Mouse (Mus musculus) heart, adult 18-20 months (tissue): ENCODE data around the gene Pkm. TPM values are rescaled to one million over a fixed set of nuclear protein-coding genes. Genes with fewer than 3 reads are reported as not detected.

Experiments
- DNase-seq, 2 experiments: peaks; one replicate each; pipeline ENCODE4 v3.0.0; 2021 to 2022; ENCODE audit warnings: mixed read lengths in 1 of 2
- long read RNA-seq, 2 experiments: library from polyadenylated mRNA; stranded (forward); transcript quantifications; one replicate each; pipeline ENCODE4 v2.0.0; 2021
- total RNA-seq, 2 experiments: library from RNA; stranded (reverse); gene quantifications; 2 replicates each; pipeline ENCODE4 v1.2.3; 2021

Gene Pkm
- 1,000 to 10,000 TPM; 1,130 to 1,266 TPM for total RNA-seq
- long read RNA-seq, experiment 1, transcript Pkm-202 (11 exons, 2,041 nt) = major isoform, 1,276 of 1,503 reads
- long read RNA-seq, experiment 1, transcript Pkm-201 (11 exons, 2,432 nt) = minor isoform, 57 of 1,503 reads
- long read RNA-seq, experiment 1, partial matches to known transcripts = 127 of 1,503 reads
- long read RNA-seq, experiment 1, other reads (novel, unspliced or antisense) = 43 of 1,503 reads
- long read RNA-seq, experiment 2, transcript Pkm-201 (11 exons, 2,432 nt) = minor isoform, 43 of 679 reads
- long read RNA-seq, experiment 2, transcript Pkm-202 (11 exons, 2,041 nt) = major isoform, 534 of 679 reads
- long read RNA-seq, experiment 2, partial matches to known transcripts = 84 of 679 reads
- long read RNA-seq, experiment 2, other reads (novel, unspliced or antisense) = 18 of 679 reads

DNA sequence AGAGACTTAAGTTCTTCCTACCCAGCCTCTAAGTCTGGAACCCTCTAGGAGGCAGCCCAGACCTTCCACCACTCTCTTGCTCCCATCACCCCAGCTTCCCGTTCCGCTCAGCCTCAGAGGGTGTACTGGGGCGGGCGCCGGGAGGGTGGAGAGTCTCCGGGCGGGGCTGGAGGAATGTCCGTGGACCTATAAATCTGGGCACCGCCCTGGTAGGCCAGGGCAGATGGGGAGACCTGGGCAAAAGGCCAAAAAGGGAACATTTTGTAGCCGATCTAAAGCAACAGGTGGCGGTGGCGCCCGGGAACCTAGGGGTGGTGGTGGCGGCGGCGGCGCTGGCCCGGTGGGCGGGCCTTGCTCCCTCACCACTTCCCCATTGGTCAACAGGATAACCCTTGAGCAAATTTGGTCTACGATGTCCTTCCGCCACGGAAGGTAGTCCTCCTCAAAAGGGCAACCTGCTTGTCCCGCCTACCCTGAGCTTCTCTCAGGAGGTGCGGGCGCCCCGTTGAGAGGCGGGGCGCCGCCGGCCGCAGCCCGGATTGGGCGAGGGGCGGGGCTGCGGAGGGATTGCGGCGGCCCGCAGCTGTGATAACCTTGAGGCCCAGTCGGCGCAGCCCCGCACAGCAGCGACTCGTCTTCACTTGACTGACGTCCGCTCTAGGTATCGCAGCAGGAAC is at the start of gene Pkm:
Pkm (plus strand) TSS at position 411 of the 677 bp plus-strand sequence.
- DNase-seq = peak; percentile 98

- DNase-seq = no peak
These were observed 45.2 kb upstream of the Pkm start for GRCm38 (mm10) chr9:59610950-59611349.

DNA sequence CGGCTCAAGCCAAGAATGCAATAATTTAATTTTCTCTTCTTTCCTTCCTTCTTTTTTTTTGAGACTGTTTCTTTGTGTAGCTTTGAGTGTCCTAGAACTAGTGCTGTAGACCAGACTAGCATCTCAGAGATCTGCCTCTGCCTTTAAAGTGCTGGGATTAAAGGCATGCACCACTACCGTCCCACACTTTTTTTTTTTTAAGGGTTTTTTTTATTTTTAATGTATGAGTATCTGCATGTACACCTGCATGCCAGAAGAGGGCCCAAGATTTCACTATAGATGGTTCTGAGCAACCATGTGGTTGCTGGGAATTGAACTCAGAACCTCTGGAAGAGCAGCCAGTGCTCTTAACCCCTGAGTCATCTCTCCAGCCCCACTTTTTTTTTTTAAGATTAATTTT is 40.4 kb upstream of the Pkm start:
- no peak for DNase-seq

DNA sequence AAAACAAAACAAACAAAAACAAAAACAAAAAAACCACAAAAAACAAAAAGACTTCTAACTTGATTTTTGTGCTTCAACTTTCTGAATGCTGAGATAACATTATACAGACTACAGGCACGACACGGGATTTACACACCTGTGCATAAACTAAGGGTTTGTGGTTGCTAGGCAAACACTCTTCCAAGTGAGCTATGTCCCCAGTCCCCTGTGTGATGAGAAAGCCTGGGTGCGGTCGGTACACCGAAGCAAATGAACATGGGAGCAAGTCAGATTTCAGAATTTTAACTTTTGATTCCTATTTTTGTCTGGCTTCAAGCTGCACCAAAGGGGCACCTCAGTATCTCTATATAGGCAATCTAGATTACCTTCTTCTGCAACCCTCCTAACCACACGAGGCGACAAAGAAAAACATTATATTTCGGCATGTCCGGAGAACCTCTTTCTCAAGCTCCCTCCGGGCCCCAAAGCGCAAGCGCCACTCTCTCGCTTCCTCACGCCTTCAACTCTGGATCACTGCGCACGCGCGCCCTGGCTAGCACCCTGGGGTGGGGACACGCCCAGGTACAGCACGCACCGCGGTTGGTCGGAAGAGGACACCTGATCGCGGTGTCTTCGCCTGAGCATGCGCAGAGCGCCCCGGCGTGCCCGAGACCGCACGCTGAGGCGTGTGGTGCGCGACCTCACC is 39.4 kb upstream of the Pkm start, which contains the start of gene Parp6:
Parp6 (plus strand) TSS at position 663 of the 685 bp plus-strand sequence.
- peak; percentile 99 to 100 for DNase-seq

DNA sequence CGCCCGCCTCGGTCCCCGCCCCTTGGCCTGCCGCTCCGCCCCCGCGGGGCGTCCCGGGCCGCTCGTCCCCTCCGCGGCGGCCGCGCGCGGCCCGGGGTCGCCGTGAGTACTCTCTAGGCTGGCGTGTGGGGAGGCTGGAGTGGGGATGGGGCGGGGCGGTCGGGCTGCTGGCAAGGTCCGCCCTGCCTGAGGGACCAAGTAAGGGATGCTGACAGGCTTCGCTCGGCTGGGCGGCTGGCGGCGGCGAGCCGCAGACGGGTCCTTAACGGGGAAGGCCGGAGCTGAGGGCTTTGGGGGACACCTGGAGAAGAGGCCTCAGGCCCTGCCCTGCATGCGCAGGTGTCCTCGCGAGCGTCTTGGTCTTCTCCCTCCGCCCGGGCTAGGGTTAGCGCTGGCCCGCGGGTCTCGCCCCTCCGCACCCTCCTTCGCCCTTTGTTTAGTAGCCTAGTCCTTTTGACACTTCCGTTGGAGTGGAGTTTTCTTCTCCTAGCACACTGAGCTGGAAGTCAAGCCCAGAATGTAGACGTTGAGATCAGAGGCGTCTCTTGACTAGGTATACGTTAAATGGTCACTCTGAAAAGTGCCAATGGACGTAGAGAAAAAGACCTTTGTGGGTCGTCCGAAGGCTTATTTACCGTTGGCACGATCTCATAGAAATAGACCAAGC is 38.7 kb upstream of the Pkm start:
- DNase-seq = no peak

DNA sequence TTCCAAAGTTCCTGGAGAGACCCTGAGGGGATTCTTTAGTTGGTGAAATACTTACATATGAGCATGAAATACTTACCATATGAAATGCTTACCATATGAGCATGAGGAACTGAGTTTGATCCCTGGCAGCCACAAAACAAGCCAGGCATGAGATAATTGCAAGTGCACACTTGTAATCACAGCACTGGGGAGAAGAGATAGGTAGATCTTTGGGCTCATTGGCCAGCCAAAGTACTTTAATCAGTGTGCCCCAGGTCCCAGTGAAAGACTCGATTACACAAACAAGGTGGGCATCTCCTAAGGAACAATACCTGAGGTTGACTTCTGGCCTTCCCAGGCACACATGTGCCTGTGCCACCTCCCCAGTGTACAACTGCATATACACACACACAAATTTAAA is 17.8 kb upstream of the Pkm start:
- DNase-seq = no peak

DNA sequence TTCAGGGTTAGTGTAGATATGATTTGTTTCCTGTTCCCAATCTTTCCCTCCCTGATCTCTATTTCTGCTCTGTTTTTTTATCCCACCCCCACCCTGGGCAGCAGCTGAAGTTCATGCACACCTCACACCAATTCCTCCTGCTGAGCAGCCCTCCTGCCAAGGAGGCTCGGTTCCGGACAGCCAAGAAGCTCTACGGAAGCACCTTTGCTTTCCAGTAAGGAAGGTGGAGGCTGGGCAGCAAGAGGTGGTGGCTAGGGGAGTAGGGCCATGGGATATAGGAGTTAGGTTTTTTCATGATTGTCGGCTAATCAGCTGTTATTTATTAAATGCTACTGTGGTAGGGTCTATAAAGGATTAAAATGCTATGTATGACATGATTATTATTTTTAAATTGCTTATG is 16.2 kb upstream of the Pkm start:
- no peak for DNase-seq

- DNase-seq = no peak
These were observed 14.8 kb upstream of the Pkm start for GRCm38 (mm10) chr9:59641320-59641719.

- DNase-seq = no peak
These were observed 6.3 kb upstream of the Pkm start for GRCm38 (mm10) chr9:59649911-59650310.

DNA sequence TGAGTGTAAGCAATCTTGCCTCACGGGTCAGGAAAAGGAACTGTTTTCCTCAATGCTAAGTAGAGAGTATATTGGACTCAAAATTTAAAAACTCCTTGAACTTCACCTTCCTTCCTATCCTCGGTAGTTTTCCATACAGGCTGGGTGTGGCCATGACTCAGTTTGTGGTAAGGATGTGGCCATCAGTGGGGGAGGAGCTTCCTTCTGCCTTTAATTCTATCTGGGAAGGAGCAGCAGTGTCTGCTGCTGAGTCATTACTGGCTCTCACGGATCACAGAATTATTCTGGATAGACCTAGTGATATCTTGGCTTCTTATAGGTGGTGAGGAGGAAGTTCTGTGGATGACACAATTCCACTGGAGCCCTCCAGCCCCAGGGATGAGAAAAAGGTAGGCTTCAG is 2.8 kb upstream of the Pkm start:
- DNase-seq = peak in 1 of 2 experiments; percentile 37

- DNase-seq = no peak
These were observed 1.7 kb upstream of the Pkm start for GRCm38 (mm10) chr9:59654450-59654983.

DNA sequence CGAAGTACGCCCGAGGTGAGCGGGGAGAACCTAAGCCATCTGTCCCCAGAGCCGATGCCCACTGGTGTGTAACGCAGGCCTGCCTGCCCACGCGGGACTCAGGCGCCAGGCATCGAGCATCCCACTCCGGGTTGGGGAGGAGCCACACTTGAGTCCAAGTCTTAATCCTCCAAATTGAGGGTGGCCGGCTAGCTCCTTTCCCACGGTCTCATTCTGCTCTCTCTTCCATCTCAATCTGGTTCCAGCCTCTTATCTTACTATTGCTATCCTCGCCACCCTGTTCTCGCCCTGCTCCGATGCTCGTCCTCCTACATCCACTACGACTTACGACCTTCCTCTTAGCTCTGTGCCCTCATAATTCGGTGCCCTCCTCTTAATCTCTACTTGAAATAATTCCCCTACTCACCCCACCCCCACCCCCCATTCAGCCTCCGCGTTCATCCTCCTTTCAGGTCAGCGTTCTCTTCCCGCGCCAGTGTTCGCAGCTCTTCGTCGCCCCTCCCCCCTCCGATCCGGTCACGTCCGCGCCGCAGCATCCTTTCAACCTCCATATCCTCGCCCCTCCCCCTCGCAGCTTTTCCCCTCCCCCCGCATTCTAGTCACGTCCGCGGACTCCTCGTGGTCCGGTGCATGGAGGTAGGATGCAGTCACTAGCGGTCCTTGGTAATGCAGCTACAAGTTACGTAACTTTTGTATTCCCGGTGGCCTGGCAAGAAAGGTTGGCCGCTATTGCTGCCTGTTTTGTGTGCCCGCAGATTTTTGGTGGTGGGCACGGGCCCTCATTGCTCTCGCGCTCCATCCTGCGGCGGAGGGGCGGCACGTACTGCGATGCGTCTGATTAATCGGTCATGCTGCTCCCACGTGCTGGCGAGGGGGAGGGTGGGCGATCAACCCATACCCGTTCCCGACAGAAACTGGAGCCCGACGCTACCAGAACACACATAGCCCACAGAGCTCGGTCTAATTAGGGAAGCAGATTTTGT is 758 bp downstream of the Pkm start:
- DNase-seq = peak; percentile 78 to 85

GRCm38 (mm10) chr9:59658146-59658545 is 2.0 kb downstream of the Pkm start:
- DNase-seq = no peak

DNA sequence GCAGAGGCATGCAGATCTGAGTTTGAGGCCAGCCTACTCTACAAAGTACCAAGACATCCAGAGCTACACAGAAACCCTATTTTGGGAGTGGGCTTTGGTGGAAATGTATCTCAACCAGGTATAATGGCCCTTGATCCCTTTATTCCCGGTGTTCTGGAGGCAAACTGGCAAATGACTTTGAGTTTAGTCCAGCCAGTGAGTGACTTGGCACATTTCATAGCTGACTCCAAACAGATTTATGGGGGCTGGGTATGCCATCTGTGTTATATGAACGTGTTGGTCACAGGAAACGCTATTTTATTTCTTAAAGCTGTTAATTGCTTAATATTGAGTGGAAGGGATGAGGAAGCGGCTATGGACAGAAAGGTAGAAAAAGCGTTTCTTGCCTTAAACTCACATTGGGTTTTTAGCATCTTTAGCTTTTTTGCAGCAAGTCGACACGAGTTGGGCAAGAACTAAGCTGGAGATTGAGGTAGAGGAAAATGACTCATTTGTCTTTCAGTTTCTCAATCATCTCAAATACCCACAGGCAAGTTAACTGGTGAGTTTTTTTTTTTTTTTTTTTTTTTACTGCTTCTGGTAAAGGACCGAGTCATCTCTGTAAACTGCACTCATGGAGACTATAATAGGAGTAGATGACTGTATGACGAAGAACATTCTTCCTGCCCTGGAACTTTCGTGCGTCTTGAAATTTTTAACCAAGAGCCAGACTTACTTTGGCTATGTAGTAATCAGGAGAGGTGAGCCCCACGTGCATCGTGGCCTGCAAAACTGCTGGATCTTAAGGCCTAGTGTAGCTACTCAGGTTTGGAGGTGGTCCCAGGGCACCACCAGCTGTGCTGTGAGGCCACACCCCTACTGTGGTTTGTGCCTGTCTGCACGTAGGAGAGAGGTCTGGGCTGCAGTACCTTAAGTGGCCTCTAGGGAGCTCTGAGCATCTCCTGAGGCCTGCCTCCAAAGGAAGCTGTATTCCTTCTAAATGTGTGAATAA is 3.2 kb downstream of the Pkm start:
- DNase-seq = peak; percentile 88 to 89

- peak; percentile 75 to 81 for DNase-seq
These were observed 4.3 kb downstream of the Pkm start for GRCm38 (mm10) chr9:59660421-59660820.

- peak in 1 of 2 experiments; percentile 27 for DNase-seq
These were observed 5.3 kb downstream of the Pkm start for GRCm38 (mm10) chr9:59661298-59661975.

DNA sequence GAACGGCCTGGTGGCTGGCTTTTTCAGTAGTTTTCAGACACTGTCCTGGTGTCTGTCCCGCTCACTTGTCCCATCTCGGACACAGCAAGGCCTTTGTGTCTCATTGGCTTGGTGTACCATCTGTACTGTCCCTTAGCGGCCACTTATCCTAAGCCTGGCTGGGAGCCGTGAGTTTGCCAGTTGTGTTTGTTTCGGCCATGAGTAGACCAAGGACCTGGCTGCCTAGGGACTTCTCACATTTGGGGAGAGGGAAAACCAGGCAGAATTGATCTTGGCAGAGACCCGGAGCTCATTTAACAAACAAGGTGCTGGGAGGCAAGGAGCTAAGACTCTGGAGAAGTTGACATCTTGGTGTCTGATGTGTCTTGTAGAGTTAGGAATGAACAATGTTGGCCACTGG is 7.1 kb downstream of the Pkm start:
- DNase-seq = no peak

DNA sequence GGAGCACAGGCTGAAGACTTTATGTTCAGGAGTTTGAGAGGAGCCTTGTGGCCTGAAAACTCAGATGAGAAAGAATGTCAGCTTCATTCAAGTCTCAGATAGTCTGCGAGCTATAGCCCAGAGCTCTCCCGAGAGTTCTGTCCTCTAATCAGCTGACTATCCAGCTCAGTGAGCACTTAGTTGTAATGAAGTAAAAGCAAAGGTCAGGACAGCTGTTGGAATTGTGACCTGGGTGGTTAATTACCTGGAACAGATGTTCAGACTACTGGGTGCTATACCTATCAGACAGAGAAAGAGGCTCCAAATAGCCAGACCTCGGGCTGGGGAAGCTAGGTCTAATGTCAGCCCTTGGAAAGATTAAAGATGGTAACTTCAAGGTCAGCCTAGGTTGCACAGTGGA is 7.8 kb downstream of the Pkm start:
- DNase-seq = no peak
